Mouse (Mus musculus): ENCODE measurements around the gene Ccdc130.
"Not testable (repeated sequence)": the region's sequence is repeated elsewhere in the genome, so short reads cannot be mapped to it uniquely, and the experiment has no call there.

Gene Ccdc130

GRCm38 (mm10) chr8:84269950-84270773 lies at the start of gene Ccdc130:
Gene Ccdc130 (minus strand): TSS chr8:84270380.
- peak; percentile 99 for DNase-seq (ENCODE audit: low read depth in 1 of 2, low spot score in 2 of 2)

GRCm38 (mm10) chr8:84308376-84308775 lies 38.2 kb upstream of the Ccdc130 start:
- DNase-seq (ENCODE audit: low read depth in 1 of 2, low spot score in 2 of 2), result no peak

GRCm38 (mm10) chr8:84303951-84304350 lies 33.8 kb upstream of the Ccdc130 start:
- no peak for DNase-seq (ENCODE audit: low read depth in 1 of 2, low spot score in 2 of 2)

GRCm38 (mm10) chr8:84297029-84297785 lies 27.0 kb upstream of the Ccdc130 start:
- DNase-seq (ENCODE audit: low read depth in 1 of 2, low spot score in 2 of 2), result no peak

GRCm38 (mm10) chr8:84291688-84292087 lies 21.5 kb upstream of the Ccdc130 start:
- peak in 1 of 2 experiments; percentile 26 for DNase-seq (ENCODE audit: low read depth in 1 of 2, low spot score in 2 of 2)

GRCm38 (mm10) chr8:84291086-84291485 lies 20.9 kb upstream of the Ccdc130 start:
- DNase-seq (ENCODE audit: low read depth in 1 of 2, low spot score in 2 of 2), result no peak

GRCm38 (mm10) chr8:84288892-84289291 lies 18.7 kb upstream of the Ccdc130 start:
- no peak for DNase-seq (ENCODE audit: low read depth in 1 of 2, low spot score in 2 of 2)

GRCm38 (mm10) chr8:84285665-84286064 lies 15.5 kb upstream of the Ccdc130 start:
- DNase-seq (ENCODE audit: low read depth in 1 of 2, low spot score in 2 of 2), result not testable (repeated sequence)

- DNase-seq (ENCODE audit: low read depth in 1 of 2, low spot score in 2 of 2), result no peak
Measured at GRCm38 (mm10) chr8:84284608-84285063, 14.5 kb upstream of the Ccdc130 start.

GRCm38 (mm10) chr8:84280777-84281176 lies 10.6 kb upstream of the Ccdc130 start:
- no peak for DNase-seq (ENCODE audit: low read depth in 1 of 2, low spot score in 2 of 2)

GRCm38 (mm10) chr8:84276447-84276846 lies 6.3 kb upstream of the Ccdc130 start:
- DNase-seq (ENCODE audit: low read depth in 1 of 2, low spot score in 2 of 2), result no peak

- DNase-seq (ENCODE audit: low read depth in 1 of 2, low spot score in 2 of 2), result no peak
Measured at GRCm38 (mm10) chr8:84273968-84274367, 3.8 kb upstream of the Ccdc130 start.

- DNase-seq (ENCODE audit: low read depth in 1 of 2, low spot score in 2 of 2), result no peak
Measured at GRCm38 (mm10) chr8:84272302-84272701, 2.1 kb upstream of the Ccdc130 start.

- no peak for DNase-seq (ENCODE audit: low read depth in 1 of 2, low spot score in 2 of 2)
Measured at GRCm38 (mm10) chr8:84261098-84261497, 9.1 kb downstream of the Ccdc130 start.

GRCm38 (mm10) chr8:84256822-84257610 lies 13.2 kb downstream of the Ccdc130 start, which contains the start of gene Mri1:
Gene Mri1 (minus strand): TSS chr8:84257326.
- peak in 1 of 2 experiments; percentile 56 for DNase-seq (ENCODE audit: low read depth in 1 of 2, low spot score in 2 of 2)

- DNase-seq (ENCODE audit: low read depth in 1 of 2, low spot score in 2 of 2), result no peak
Measured at GRCm38 (mm10) chr8:84256458-84256821, 13.7 kb downstream of the Ccdc130 start.

- DNase-seq (ENCODE audit: low read depth in 1 of 2, low spot score in 2 of 2), result no peak
Measured at GRCm38 (mm10) chr8:84255858-84256257, 14.3 kb downstream of the Ccdc130 start.

- DNase-seq (ENCODE audit: low read depth in 1 of 2, low spot score in 2 of 2), result peak; percentile 71 to 82
Measured at GRCm38 (mm10) chr8:84249257-84250170, 20.7 kb downstream of the Ccdc130 start, which contains the start of gene D8Ertd738e. Gene D8Ertd738e (minus strand): TSS chr8:84249719.

- DNase-seq (ENCODE audit: low read depth in 1 of 2, low spot score in 2 of 2), result no peak
Measured at GRCm38 (mm10) chr8:84241821-84242220, 28.4 kb downstream of the Ccdc130 start.

- no peak for DNase-seq (ENCODE audit: low read depth in 1 of 2, low spot score in 2 of 2)
Measured at GRCm38 (mm10) chr8:84241167-84241566, 29.0 kb downstream of the Ccdc130 start.

Measured in monocyte, adult 2 months (primary cell).